Mouse (Mus musculus): ENCODE measurements around the gene Smc1b. TPM values are rescaled to one million over a fixed set of nuclear protein-coding genes. Genes with fewer than 3 reads are reported as not detected.

The Smc1b gene
- total RNA-seq, 2 experiments from 2014 or later, result not detected

GRCm38 (mm10) chr15:85022211-85022610 lies 109.6 kb downstream of the Smc1b start:
- DNase-seq, result peak; percentile 46

DNA sequence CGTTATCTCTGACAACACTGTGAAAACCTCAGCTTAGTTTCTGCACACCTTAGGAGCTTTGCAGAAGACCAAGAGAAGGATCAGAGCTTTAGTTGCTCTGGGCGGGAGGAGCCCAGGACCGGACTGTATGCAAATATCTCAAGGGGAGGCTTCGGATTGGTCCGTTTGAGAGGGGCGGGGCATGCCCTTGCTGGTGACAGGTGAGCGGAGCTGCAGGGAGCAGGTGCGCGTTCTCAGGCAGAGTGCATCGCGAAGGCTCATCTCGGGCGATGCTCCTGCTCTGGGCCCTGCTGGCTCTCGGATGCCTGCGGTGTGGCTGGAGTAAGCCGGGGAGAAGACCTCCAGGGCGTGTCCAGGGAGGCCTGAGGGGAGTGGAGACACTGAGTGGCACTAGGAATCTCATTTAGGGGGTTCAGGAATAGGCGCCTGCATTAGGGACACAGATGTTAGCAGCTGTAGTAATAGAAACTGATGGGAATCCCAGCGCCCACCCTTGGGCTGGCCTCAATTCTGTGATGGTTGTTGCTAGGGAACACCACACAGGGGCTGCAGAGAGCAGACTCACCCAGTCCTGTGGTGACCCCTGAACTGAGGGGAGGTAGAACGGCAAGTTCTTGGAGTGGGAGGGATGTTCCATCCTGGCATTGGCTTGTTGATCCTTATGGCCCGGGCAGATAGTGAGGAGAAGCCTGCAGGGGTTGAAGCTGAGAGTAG lies 114.7 kb downstream of the Smc1b start, which contains the start of gene Upk3a:
Gene Upk3a, plus strand, starts transcription at position 191 of the 714 bp plus-strand sequence.
- DNase-seq, result no peak

DNA sequence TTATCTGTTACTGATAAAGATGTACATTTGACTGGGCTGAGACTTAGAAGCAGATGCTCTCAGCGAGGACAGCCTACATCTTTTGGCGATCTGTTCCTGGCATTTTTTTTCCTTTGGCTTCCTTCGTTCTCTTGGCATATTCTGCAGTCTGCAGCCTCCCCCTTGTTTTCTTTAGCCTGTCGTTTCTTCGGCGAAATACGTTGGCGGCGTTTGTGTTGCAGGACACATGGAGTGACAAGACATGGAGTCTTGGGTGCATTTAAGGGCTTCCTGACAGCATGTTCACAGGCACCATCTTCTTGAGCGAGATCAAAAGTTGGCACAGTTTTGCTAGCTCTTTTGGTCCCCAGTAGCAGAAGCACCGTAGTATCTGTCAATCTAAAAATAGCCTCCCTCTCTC lies 116.0 kb downstream of the Smc1b start:
- DNase-seq, result no peak

Other genes starting within 250 kb of the Smc1b start
- under 1 TPM; 0.08 to 0.20 TPM for gene Gm29666, start 211.9 kb downstream of the Smc1b start, total RNA-seq (2021)
- 10 to 100 TPM; 13.3 TPM for gene Nup50, start 208.6 kb downstream of the Smc1b start, total RNA-seq (2021)
- gene 5031439G07Rik, start 143.4 kb downstream of the Smc1b start, total RNA-seq (2021), result 10 to 100 TPM; 38.9 to 56.7 TPM
- not detected for gene Upk3a, start 114.8 kb downstream of the Smc1b start, total RNA-seq (2021)
- gene Fam118a, start 103.0 kb downstream of the Smc1b start, total RNA-seq (2021), result 1 to 10 TPM; 3.9 to 4.1 TPM
- gene Ribc2, start 114 bp upstream of the Smc1b start, total RNA-seq (2021), result not detected
- 1 to 10 TPM; 8.5 to 9.0 TPM for gene Fbln1, start 74.0 kb upstream of the Smc1b start, total RNA-seq (2021)
- 10 to 100 TPM; 28.7 to 35.1 TPM for gene Atxn10, start 204.3 kb upstream of the Smc1b start, total RNA-seq (2021)